Mouse (Mus musculus) testis, postnatal 14 days (tissue): Measurements from ENCODE around the gene Cep97.
A peak's percentile ranks its signal among the peaks of the same experiment; 100 is the strongest.
"Not testable (repeated sequence)": the region's sequence is repeated elsewhere in the genome, so short reads cannot be mapped to it uniquely, and the experiment has no call there.

Experiments
- DNase-seq: peaks from one replicate; pipeline ENCODE4 v3.0.0; 2021; ENCODE audit warnings: low spot score

Cep97 gene

DNA sequence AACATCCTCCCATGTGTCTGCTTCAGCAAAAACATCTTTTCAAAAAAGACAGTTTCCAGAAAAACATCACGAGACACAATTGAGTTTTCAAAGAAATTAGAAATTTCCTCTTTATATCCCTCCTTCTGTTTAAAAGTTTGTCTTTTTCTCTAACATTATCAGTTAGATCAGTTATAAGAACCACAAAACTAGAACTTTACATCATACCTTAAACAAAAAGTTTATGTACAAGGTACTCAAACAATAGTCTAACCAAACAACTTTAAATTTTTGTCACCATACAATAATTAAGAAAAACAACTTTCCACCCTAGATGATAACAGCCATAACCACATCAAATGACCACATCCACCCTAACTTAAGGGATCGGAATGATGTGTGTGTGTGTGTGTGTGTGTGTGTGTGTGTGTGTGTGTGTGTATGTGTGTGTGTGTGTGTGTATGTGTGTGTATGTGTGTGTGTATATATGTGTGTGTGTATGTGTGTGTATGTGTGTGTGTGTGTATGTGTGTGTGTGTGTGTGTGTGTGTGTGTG lies 13.3 kb upstream of the Cep97 start:
- DNase-seq, result not testable (repeated sequence)

DNA sequence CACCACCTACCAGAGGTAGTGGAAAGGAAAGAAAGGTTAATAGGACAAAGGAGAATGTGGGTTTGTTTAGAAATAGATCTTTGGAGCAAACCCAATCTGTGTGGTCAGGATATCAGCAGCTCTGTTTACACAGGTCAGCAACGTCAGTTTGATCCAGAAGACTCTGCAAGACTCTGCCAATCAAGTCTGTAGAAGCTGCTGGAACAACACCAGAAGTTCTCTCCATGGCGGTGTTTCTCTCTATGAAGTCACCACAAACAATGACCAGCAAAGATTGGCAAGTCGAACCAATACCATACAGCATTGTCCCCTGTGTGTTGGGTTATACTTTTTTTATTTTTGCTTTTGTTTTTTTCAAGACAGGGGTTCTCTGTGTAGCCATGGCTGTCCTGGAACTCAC lies 12.6 kb upstream of the Cep97 start:
- DNase-seq, result no peak

DNA sequence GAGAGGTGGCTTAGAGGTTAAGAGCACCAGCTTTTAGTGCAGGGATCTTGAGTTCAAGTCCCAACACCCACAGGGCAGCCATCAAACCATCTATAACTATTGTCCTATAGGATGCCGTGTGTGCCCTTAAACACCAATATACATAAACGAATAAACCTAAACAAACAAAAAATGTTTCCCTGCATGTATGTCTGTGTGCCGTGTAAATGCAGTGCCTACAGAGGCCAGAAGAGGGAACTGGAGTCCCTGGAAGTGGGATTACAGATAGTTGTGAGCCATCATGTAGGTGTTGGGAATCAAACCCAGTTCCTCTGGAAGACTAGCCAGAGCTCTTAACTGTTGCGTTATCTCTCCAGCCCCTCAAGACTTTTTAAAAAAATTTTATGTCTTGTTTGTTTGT lies 6.1 kb upstream of the Cep97 start:
- DNase-seq, result no peak

- DNase-seq, result no peak
Observed at GRCm38 (mm10) chr16:55939703-55940102, 5.0 kb upstream of the Cep97 start.

GRCm38 (mm10) chr16:55938761-55939160 lies 4.1 kb upstream of the Cep97 start:
- DNase-seq, result no peak

GRCm38 (mm10) chr16:55933681-55934343 lies 843 bp downstream of the Cep97 start:
- DNase-seq, result peak; percentile 64

- no peak for DNase-seq
Observed at GRCm38 (mm10) chr16:55924010-55924409, 10.6 kb downstream of the Cep97 start.

DNA sequence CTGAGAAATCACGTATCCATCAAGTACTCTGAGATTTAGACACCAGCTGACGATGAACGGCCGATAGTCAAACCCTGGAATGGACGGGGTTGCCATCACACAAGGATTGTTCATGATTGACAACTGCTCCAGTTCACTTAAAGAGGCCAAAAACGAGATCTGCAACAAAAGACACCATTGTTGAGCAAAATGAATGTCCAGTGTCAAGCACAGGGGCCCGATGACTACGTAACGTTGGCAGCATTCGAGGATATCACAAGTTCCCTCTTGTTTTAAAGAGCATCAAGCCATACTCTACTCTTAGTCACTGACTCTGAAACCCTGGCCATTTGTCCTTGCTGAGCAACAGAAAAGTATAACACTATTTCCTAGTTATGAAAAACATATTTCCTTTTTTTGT lies 12.6 kb downstream of the Cep97 start:
- DNase-seq, result no peak

GRCm38 (mm10) chr16:55914716-55915115 lies 19.9 kb downstream of the Cep97 start:
- DNase-seq, result no peak

DNA sequence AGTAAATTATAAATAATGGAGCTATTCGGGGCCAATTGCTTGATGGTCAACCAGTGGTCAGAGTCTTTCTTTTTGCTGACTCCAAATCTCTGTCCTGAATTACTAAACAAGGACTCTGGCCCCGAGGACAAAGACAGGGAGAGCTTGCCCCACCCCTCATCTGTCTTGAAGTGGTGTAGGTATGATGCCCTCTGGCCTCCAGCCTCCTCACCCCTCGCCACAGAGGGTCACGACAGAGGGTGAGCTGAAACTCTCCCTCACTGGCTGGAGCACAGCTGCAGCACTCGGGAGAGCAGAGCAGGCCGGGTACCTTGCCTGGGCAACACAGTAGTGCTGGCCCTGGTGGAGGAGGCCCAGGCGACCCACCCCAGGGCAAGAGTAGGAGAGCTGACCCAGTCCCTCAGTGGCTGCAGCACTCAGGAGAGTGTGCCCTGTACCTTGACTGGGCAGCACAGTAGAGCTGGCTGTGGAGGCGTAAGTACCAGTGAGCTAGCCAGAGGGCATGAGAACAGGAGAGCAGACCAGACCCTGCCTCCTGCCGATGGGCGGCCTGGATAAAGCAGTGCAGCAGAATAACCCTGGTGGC lies 24.4 kb downstream of the Cep97 start:
- DNase-seq, result no peak

DNA sequence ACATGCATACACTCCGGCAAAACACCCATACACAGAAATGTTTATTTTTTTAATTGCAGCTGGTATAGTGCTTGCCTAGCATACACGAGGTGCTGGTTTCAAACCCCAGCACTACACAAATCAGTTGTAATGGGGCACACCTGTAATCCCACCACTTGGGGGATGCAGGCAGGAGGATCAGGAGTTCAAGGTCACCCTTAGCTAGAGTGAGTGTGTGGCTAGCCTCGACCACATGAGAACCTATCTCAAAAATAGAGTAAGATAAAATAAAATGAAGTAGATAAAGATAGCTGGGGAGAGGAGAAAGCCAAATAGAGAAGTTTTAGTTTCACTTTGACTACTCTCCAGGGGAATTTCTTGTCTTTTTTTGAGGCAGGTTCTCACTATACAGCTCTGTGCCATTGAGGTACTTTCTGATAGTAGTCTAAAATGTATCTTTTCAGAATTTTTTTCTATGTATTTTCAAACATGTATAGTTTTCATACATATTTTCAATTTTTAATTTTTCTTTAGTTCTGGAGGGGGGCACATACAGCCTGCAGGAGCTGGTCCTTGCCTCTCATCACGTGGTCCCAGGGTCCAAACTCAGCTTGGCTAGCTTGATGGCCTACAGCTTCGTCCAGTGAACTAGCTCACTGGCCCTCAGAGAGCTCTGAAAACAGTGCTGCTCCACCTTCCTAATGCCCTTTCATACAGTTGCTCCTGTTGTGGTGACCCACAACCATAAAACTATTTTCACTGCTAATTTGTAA lies 27.6 kb downstream of the Cep97 start:
- no peak for DNase-seq

- DNase-seq, result no peak
Observed at GRCm38 (mm10) chr16:55905370-55905769, 29.3 kb downstream of the Cep97 start.

DNA sequence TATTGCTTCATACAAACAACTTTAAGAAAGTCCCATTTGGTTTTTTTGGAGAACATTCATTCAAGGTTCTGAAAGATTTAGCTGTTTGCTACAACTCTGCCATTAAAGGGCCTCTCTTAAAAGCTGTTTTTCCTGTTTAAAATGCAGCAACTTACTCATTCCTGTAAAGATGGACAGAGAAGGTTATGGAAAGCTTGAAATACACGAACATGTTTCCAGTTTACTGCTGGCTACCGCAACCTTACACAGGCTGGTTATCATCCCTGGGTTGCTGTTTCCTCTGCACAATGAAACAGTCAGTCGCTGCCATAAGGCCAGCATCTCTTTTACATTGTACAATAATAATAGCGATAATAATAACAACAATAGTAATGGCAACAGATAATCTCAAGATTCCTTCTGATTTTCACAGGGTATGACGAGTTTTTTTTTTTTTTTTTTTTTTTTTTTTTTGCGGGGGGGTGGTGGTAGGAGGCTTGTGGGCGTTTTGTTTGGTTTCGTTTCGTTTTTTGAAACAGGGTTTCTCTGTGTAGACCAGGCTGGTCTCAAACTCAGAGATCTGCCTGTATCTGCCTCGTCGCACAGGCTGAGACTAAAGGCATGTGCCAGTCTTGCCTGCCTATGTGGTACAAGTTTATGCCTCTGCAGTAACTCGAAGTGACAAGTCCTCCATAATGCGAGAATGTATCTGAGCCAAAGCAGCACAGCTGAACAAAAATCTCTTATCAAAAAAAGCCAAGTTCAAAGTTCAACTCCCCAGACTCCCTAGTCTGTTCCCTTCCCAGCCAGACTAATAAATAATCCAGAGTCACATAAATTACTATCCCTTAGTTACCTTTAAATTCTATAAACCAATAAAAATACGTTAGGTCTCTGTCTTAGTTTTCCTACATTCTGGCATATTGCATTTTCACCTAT lies 32.6 kb downstream of the Cep97 start:
- DNase-seq, result no peak

DNA sequence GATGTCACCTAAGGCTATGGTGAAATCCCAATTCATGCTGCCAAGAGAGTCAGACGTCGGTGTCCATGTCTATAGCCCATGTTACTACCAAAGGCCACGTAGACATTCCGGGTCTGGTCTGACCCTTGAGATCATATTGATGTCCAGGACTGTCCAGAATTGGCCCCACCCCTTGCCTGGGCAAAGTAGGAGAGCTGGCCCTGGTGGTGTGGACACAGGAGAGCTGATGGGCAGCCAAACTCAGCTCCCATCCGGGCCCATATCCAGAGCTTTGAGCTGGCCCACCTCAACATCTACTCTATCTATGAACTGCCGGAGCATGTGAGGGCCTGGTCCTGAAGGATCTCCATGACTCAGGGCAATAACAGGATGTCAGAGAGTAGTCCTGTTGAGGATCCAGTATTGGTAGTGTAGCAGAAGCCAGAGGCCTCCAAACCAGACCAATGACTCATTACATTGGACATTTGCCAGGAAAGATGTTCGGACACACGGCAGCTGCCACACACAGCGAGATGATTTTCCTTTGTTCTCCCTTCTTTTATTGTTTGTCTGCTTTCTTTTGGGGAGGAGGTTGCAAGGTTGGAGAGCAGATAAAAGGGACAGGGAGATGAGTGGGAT lies 36.2 kb downstream of the Cep97 start:
- no peak for DNase-seq

- DNase-seq, result no peak
Observed at GRCm38 (mm10) chr16:55895651-55896095, 39.0 kb downstream of the Cep97 start.

DNA sequence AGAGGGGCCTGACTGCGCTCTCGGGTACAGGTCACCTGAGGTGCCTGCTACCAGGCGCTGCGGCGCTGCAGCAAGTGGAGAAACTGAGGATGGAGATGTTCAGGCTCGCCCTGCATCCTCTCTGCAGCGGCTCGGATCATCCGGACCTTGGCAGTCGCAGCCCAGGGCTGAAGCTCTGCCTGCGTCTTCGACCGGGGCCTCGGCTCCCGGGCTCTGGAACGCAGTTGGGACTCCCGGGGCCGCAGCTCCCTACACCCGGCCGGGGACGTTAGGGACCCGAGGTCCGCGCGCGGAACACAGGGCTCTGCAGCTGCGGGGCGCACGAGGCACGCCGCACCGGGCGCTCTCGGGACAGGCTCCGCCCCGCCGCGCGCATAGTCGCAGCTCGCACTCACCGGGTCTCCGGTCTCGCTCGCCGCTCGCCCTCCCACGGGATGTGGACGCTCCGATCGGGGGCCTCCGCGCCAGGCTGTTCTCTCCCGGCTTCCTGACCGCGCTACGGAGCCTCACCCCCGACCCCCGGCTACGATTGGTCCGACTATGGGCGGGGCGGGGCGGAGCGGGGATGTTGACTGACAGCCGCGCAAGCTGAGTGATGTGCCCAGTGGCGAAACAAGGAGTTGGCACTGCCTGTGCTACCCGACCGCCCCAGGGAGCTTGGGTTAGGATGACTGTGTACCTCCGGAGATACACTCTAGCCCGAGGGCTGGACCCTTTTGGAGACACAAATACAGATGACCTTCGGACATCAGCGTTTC lies 39.6 kb downstream of the Cep97 start, which contains the start of gene Nxpe3:
TSS of gene Nxpe3 (minus strand) at position 393 of the 758 bp plus-strand sequence.
- peak; percentile 80 for DNase-seq

DNA sequence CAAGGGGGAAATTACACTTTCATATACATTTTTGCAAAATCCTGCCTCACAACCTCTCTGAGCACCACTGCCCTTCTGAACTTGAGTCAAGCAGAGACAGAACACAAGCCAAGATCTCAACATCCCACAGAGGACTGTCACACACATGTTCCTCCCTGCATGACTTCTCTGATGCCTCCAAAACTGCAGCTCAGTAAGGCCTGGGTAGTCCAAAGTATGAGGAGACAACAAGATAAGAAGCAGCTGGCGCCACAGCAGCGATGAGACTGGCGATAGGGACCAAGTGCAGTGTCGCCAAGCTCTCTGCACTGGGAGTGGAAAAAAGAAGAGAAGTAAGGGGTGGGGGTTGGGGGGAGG lies 40.1 kb downstream of the Cep97 start:
- no peak for DNase-seq

DNA sequence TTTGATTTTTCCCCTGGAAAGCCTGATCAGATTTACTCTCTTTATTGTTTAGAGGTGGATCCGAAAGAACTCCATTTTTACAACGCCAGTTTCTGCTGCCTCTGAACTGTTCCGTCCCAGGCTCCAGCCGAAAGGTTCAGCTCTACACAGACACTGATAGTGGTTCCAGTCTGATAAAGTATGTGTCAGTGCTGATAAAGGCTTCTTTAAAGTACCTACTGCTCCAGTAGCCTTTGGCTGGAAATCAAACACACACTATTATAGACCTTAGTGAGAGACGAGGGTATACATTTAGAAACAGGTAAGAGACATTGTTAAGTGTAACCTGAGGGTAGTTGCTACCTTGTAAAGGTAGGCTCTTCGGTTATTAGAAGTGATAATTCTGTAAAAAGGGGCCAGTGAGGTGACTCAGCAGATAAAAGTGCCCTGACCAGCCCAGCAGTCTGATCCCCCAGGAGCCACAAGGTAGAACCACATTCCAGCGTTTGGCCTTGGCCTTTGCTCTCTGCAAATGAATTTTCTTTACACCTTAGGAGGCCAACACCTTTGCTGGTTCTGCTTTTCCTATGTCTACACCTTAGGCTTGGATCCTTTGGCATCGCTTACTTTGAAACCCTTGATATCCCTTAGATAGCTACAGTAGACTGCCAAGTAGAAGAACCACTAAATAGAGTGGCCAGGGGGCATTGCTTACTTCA lies 41.1 kb downstream of the Cep97 start:
- no peak for DNase-seq

DNA sequence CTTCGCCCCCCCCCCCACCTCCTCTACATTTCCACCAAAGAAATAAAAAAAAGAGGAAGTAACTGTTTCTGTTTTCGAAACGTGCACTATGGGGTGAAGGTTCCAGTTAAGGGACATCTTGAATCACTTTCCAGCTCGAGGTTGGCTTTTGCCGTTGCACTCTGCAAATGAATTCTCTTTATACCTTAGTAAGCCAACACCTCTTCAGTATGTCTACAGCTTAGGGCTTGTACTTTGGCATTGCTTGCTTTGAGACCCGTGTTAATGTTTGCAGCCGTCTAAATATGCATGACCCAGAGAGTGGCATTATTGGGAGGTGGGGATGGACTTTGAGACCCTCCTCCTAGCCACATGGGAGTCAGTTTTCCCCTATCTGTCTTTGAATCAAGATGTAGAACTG lies 42.2 kb downstream of the Cep97 start:
- no peak for DNase-seq

DNA sequence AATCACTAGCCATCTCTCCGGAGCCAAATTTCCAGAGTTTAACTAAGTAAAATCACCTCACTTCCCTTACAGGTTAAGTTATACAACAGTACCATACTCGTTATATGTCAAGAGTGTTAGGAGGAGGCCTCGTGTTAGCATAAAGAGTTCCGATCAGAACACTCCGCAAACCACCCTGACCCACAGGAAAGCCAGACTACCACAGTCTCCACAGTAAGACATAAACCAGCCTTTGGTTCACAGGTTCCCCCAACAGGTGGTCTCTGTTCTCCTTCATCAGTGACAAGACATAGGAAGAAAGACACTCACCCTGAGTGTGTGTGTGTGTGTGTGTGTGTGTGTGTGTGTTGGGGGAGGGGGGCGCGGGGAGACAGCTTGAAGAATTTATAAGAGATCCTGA lies 43.3 kb downstream of the Cep97 start:
- no peak for DNase-seq
